Mouse (Mus musculus): ENCODE measurements around the gene Slc38a8.

Gene Slc38a8

DNA sequence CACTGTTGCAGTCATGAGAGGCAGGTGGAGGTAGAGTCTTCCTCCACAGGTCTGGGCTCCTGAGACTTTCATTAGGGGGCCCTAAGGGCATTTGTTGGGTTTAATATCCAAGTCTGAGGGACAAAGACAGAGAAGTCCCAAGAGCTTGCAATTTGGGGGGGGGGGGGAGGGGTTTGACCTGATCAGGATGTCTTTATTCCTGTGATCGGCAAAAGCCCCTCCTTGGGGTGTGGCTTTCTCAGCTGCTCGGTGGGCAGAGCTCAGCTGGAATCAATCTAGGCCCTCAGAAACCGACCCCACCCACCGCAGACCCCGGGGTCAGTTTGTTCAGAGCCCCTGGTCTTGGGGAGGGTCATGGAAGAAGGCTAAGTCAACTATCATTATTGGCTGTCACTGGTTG is at the start of gene Slc38a8:
Slc38a8 (minus strand) TSS at position 101 of the 400 bp plus-strand sequence.
- no peak for DNase-seq (ENCODE audit: low read depth)

GRCm38 (mm10) chr8:119548560-119549113 is 47.1 kb upstream of the Slc38a8 start:
- DNase-seq (ENCODE audit: low read depth) = peak; percentile 47

DNA sequence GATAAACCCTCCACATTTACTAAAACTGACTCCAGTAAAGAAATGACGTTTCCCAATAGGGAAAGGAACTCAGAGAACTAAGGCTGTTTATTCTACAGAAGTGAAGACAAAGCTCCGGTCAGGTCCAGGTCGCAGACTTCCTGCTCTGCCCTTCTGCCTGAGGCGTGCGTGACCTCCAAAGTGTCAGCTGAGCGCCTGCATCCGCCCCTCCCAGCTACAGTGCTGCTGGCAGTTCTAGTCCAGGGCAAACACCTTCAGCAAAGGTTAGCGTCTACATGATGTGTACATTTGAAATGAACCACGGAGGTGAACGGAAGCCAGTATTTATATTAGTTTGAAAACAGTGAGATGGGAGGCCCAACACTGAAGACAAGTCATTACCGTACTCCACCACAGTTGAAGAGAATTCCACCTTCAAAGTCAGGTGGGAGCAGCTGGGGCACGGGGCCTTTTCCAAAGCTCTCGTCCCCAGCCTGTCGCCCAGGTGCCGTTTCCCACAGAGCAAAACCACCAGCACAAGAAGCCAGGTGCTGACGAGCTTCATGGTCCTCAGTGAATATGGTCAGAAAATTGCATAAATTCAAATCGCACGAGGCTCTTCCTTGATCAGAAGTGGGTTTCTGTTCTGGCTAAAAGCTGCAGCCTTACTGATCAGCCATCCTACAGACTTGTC is 45.7 kb upstream of the Slc38a8 start:
- peak; percentile 65 for DNase-seq (ENCODE audit: low read depth)

DNA sequence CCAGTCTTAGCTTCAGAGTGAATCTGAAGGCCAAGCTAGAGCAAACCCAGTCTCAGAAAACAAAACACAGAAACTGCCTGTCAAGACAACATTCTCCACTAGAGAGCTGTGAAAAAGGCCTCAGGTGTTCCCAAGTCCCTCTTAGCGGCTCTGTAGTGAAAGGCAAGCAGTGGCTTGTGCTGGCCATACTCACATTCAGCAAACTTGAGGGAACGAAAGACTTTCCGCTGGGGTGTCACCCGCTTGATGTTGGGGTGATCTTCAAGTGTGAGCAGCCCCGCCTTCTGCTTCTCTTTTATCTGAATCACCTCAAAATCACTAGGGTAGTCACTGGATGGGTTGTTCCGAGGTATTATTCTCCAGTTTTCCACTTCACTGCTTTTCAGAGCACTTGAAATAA is 44.3 kb upstream of the Slc38a8 start:
- peak; percentile 47 for DNase-seq (ENCODE audit: low read depth)

DNA sequence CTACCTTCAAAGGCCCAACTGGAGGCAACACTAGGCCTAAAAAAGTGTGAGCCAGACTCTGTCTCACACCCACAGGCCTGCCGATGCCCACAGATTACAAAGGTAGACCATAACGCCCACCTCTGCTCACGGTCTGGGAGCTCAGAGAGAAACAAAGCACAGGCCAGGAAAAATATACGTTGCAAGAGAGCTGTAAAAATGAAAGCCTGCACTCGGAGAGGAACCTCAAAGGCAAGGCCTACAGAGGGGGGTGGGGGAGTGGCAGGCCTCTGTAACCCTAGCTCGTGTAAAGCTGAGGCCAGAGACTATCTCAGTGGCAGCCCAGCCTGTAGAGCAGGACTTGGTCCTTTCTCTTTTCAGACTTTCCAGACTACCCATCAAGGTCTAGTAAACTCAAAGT is 43.7 kb upstream of the Slc38a8 start:
- DNase-seq (ENCODE audit: low read depth) = peak; percentile 60

DNA sequence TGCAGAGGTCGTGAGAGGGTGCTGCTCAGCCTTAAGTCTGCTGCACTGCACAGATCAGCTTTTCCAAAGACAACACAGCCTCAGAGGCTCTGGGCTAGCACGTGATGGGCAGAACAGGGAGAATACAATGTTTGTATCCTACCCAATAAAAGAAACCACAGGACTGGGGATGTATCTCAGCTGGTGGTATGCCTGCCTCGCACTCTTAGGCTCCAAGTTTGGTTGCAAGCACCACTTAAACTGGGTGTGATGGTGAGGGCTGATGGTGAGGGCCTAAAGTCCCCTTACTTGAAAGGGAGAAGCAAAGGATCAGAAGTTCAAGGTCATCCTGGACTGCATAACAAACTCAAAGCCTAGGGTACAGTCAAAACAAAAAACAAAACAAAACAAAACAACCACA is 43.1 kb upstream of the Slc38a8 start:
- DNase-seq (ENCODE audit: low read depth) = peak; percentile 29

GRCm38 (mm10) chr8:119531973-119532372 is 30.5 kb upstream of the Slc38a8 start:
- DNase-seq (ENCODE audit: low read depth) = no peak

DNA sequence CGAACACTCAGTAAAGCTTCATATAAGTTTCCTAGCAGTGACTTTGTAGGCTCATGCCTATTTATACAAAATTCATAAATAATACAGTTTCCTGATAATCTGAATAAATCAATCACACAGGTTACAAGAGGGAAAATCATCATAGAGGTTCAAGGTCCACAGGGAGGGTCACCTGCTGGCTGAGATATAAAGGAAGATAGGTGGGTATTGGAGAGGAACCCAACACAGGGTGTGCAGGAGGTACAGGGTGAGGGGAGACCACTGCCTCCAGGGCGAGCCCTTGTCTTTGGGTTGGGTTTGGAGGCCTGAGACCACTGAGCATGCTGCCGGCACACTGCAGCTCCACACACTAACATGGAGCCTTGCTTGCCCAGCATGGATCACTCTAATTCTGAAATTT is 29.9 kb upstream of the Slc38a8 start:
- no peak for DNase-seq (ENCODE audit: low read depth)

- no peak for DNase-seq (ENCODE audit: low read depth)
Measured at GRCm38 (mm10) chr8:119530937-119531336, 29.4 kb upstream of the Slc38a8 start.

DNA sequence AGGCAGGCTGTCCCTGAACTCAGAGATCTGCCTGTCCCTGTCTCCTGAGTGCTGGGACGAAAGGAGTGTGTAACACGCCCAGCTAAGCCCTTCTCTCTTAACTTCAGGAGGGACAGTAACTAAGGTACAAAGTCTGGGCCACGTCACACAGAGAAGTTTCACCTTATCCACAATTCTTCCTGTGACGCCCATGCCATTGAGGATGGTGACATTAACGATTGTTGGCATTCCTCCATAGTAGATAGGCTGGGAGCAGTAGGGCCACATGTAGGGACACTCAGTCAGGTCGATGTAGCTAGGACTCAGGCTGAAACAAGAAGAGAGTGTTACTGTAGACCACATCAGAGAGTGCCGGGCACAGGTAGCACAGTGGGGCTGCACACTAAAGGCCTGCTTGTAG is 27.3 kb upstream of the Slc38a8 start:
- DNase-seq (ENCODE audit: low read depth) = no peak

DNA sequence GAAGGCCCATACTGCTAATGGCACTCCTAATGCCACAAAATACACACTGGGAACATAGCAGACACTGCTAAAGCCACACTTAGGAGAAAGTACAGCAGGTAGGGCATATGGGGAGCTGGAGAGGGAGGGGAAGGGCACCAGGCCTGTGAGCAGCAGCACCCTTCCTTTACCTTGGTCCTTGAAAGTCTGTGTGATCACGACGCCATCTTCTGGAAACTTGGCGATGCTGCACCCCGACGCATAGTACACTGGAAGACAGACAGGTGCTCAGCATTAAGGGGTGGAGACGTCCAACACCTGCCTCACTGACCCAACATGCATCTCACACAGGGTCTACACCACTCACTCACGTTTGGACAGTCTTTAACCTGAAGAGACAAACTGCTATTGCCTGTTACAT is 18.6 kb upstream of the Slc38a8 start:
- DNase-seq (ENCODE audit: low read depth) = peak; percentile 40

GRCm38 (mm10) chr8:119516674-119517073 is 15.2 kb upstream of the Slc38a8 start:
- no peak for DNase-seq (ENCODE audit: low read depth)

DNA sequence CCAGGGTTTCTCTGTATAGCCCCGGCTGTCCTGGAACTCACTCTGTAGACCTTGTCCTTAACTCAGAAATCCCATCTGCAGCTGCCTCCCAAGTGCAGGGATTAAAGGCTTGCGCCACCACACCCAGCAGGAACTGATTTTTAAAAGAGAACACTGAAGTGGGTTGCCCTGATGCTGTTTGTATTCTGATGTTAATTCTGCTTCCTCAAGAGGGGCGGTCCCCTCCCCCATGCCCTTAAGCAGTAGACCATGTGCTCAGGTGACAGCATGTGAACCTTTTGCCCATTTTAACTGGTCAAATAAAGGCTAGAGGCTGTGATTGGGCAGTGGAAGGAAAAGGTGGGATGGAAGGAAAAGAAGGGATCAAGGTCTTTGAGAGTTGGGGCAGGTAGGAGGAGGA is 14.3 kb upstream of the Slc38a8 start:
- DNase-seq (ENCODE audit: low read depth) = no peak

DNA sequence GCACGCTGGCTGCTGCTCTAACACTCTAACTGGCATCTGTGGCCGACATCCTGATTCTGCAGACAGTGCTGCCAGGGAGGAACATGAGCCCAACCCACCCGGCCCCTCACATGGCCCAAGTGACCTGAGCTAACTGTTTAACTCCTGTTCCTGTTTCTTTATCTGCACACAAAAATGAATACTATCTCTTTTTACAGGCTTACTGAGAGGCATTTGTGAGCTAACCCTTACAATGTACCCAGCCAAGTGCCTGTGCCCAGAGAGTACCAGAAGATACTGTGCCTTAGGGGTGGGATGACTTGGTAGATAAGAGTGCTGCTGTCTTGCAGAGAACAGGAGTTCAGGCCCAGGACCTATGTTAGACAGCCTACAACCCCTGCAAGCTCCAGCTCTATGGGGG is 13.4 kb upstream of the Slc38a8 start:
- DNase-seq (ENCODE audit: low read depth) = no peak

- DNase-seq (ENCODE audit: low read depth) = no peak
Measured at GRCm38 (mm10) chr8:119513405-119513804, 11.9 kb upstream of the Slc38a8 start.

GRCm38 (mm10) chr8:119511722-119512121 is 10.2 kb upstream of the Slc38a8 start:
- no peak for DNase-seq (ENCODE audit: low read depth)

DNA sequence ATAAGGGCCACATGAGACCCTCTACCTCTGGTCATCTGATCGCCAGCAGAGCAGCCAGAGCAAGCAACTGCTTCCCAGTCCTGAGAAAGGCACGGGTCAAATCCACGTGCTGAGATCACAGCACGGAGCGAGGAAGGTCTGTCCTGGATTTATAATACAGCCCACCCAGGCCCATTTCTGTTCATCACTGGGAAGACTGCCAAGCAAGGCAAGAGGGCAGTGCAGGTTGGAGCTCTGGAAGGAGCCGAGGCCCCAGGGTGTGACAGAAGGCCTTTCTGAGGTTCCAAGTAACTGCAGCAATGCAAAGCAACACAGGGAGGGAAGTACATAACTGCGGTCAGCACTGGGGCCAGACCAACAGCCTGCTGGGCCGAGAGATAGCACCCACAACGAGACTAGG is 9.0 kb upstream of the Slc38a8 start:
- no peak for DNase-seq (ENCODE audit: low read depth)

GRCm38 (mm10) chr8:119506106-119506505 is 4.6 kb upstream of the Slc38a8 start:
- no peak for DNase-seq (ENCODE audit: low read depth)

- DNase-seq (ENCODE audit: low read depth) = peak; percentile 14
Measured at GRCm38 (mm10) chr8:119505488-119505887, 4.0 kb upstream of the Slc38a8 start.

DNA sequence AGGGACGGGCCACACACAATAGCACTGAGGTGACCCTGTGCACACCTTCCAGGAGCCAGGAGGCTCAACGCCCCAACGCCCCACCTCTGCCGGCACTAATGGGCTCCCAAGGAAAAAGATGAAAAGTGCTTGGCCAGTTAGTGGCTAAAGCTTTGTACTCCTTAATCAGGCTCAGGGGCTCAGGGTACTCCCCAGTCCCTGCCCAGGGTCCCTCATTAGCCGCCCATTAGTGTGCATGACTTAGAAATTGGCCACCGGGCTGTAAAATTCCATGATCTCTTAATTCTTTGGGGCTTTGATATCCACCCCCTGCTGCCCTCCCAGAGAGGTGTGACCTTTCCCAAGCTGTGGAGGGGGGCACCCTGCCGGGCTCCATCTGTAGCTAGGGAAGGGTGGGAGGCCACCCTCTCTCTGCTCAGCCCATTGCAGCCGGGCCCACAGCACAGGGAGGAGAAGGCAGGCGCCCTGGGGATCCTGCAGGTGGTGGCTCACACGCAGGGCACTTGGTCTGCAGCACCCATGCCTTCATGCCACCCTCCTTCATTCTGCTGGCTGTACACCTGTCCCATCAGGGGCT is 1.8 kb upstream of the Slc38a8 start:
- DNase-seq (ENCODE audit: low read depth) = no peak

- DNase-seq (ENCODE audit: low read depth) = no peak
Measured at GRCm38 (mm10) chr8:119502111-119502510, 613 bp upstream of the Slc38a8 start.

DNA sequence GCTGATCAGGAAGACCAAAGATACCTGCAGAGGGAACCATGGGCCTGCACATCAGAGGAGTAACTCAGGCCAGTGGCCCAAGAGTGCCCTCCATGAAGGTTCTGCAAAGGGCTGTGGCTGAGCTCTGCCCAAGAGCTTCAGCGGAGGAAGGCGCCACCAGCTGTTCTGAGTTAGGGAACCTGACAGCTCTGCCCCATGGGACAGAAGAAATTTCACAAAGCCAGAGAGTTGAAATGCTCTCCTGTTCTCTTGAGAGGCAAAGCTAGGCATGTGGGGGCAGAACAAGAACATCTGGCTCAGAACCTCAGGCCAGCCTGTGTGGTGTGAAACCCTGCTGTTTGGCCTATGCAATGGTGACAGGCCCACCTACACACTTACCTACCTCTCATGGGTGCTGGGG is 1.7 kb downstream of the Slc38a8 start:
- no peak for DNase-seq (ENCODE audit: low read depth)

- DNase-seq (ENCODE audit: low read depth) = peak; percentile 73
Measured at GRCm38 (mm10) chr8:119496848-119497247, 4.7 kb downstream of the Slc38a8 start.

DNA sequence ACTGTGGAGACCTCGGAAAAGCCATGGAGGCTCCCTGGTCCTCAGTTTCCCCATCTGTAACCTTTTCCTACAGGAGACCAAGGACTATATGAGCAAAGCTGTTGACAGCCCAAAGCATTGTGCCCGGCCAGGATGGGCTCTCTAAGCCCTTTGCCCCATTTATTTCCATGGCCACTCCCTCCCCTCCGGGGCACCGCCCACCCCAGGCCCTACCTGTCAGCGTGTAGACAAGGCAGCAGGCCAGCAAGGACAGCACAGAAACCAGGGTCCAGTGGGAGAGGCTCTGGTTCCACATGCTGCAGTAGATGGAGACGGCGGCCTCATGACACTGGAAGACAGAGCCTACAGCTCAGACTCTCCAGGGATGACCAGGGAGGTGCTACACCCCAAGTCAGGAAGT is 14.4 kb downstream of the Slc38a8 start:
- DNase-seq (ENCODE audit: low read depth) = no peak

Measured in induced T-regulatory cell, adult 2 months (primary cell).